ENCODE assay signal across 25 mouse cellular contexts in genomic region chr1:36078250-36078649, GRCm38 (mm10). TPM values are rescaled to one million over a fixed set of nuclear protein-coding genes. Genes with fewer than 3 reads are reported as not detected.
A peak's percentile ranks its signal among the peaks of the same experiment; 100 is the strongest.
DNase-seq lines count a peak whose midpoint lies in the region; ATAC-seq and TF ChIP-seq lines count a peak whose summit lies in the region.
"Had no signal": no experiment of that assay in that cellular context is flagged by ENCODE, and none has a peak within 500 bp of the region (broad histone marks: within the 10 kb centered on the region; RNA-seq: fewer than 3 reads in every experiment).

No protein-coding gene starts in this region.

- H3K27ac ChIP-seq in hindbrain, embryonic 10.5 days: peak overlapping the region; percentile 69; the same call in 1 of the 2 replicates
- no peak overlapping the region for H3K27ac ChIP-seq in hindbrain, postnatal 0 days
- H3K27ac ChIP-seq in kidney, postnatal 0 days: peak overlapping the region; percentile 85
- peak overlapping the region; percentile 63 for H3K27ac ChIP-seq in midbrain, embryonic 10.5 days (replicated peaks)
- H3K27ac ChIP-seq in midbrain, embryonic 16.5 days (ENCODE audit: low read length): no peak overlapping the region
- peak overlapping the region; percentile 32; the same call in 1 of the 2 replicates for H3K27ac ChIP-seq in small intestine, adult 2 months (ENCODE audit: insufficient read depth, low read depth, low read length)
- H3K27ac ChIP-seq: forebrain, embryonic 12.5 days; limb, embryonic 10.5 days; limb, embryonic 15.5 days had no signal

- H3K27me3 ChIP-seq in hindbrain, embryonic 10.5 days (ENCODE audit: insufficient read depth, poor library complexity, severe bottlenecking): no peaks in the 10 kb centered on the region
- H3K27me3 ChIP-seq in hindbrain, postnatal 0 days (ENCODE audit: insufficient read depth, low read length): no peaks in the 10 kb centered on the region
- no peaks in the 10 kb centered on the region for H3K27me3 ChIP-seq in kidney, postnatal 0 days (ENCODE audit: insufficient read depth, low read length)
- H3K27me3 ChIP-seq in midbrain, embryonic 10.5 days (ENCODE audit: low read depth, poor library complexity, severe bottlenecking): no peaks in the 10 kb centered on the region
- no peaks in the 10 kb centered on the region for H3K27me3 ChIP-seq in midbrain, embryonic 16.5 days (ENCODE audit: control insufficient read depth, insufficient read depth, low read depth, low read length)
- no peaks in the 10 kb centered on the region for H3K27me3 ChIP-seq in small intestine, adult 2 months (ENCODE audit: control insufficient read depth, insufficient read depth, low read length)
- H3K27me3 ChIP-seq: forebrain, embryonic 12.5 days; limb, embryonic 15.5 days had no signal

- no peak for TF ChIP-seq POLR2A in small intestine, adult 2 months (IDR thresholded peaks at IDR 0.05; ENCODE audit: low read depth, low read length)

- no peak for TF ChIP-seq CTCF in hindbrain, postnatal 0 days (IDR thresholded peaks at IDR 0.05; ENCODE audit: low read depth)
- TF ChIP-seq CTCF in kidney, postnatal 0 days (IDR thresholded peaks at IDR 0.05; ENCODE audit: low read depth): no peak
- no peak for TF ChIP-seq CTCF in small intestine, adult 2 months (IDR thresholded peaks at IDR 0.05; ENCODE audit: extremely low read depth, insufficient read length, insufficient replicate concordance, low read depth, low read length)

- peaks cover 45% of the 10 kb centered on the region for H3K4me1 ChIP-seq in hindbrain, embryonic 10.5 days (replicated peaks)
- peaks cover 23% of the 10 kb centered on the region for H3K4me1 ChIP-seq in hindbrain, postnatal 0 days (ENCODE audit: insufficient read depth, low read length)
- peaks cover 79% of the 10 kb centered on the region for H3K4me1 ChIP-seq in kidney, postnatal 0 days (replicated peaks; ENCODE audit: insufficient read depth, low read length)
- H3K4me1 ChIP-seq in midbrain, embryonic 10.5 days: peaks cover 53% of the 10 kb centered on the region
- peaks cover 41% of the 10 kb centered on the region for H3K4me1 ChIP-seq in midbrain, embryonic 16.5 days (ENCODE audit: control insufficient read depth, insufficient read depth, low read length)
- H3K4me1 ChIP-seq in small intestine, adult 2 months (ENCODE audit: control insufficient read depth, insufficient read depth, insufficient read length, low read length): peaks cover 74% of the 10 kb centered on the region

- H3K4me3 ChIP-seq in hindbrain, embryonic 10.5 days: no peak overlapping the region
- H3K4me3 ChIP-seq in hindbrain, postnatal 0 days (ENCODE audit: low read length): no peak overlapping the region
- no peak overlapping the region for H3K4me3 ChIP-seq in kidney, postnatal 0 days (replicated peaks; ENCODE audit: low read depth, low read length)
- H3K4me3 ChIP-seq in midbrain, embryonic 10.5 days: no peak overlapping the region
- no peak overlapping the region for H3K4me3 ChIP-seq in midbrain, embryonic 16.5 days (ENCODE audit: low read depth, low read length)
- no peak overlapping the region for H3K4me3 ChIP-seq in small intestine, adult 2 months (ENCODE audit: low read depth, low read length)
- H3K4me3 ChIP-seq: erythroblast, embryonic 14.5 days; forebrain, embryonic 12.5 days; limb, embryonic 10.5 days; limb, embryonic 15.5 days had no signal

- no peaks in the 10 kb centered on the region for H3K9me3 ChIP-seq in hindbrain, embryonic 10.5 days
- H3K9me3 ChIP-seq in hindbrain, postnatal 0 days (ENCODE audit: low read length): no peaks in the 10 kb centered on the region
- H3K9me3 ChIP-seq in kidney, postnatal 0 days (replicated peaks; ENCODE audit: low read length): no peaks in the 10 kb centered on the region
- no peaks in the 10 kb centered on the region for H3K9me3 ChIP-seq in midbrain, embryonic 10.5 days (replicated peaks)
- no peaks in the 10 kb centered on the region for H3K9me3 ChIP-seq in midbrain, embryonic 16.5 days (replicated peaks; ENCODE audit: control insufficient read depth, low read length, poor library complexity, severe bottlenecking)
- H3K9me3 ChIP-seq: forebrain, embryonic 12.5 days; G1E; limb, embryonic 10.5 days; limb, embryonic 15.5 days had no signal

- no peak for ATAC-seq in hindbrain, postnatal 0 days
- ATAC-seq in kidney, postnatal 0 days (replicated peaks; ENCODE audit: low FRiP score, low read depth): no peak
- ATAC-seq in midbrain, embryonic 16.5 days: no peak
- ATAC-seq: hindbrain, embryonic 16.5 days had no signal

- no peak for DNase-seq in hindbrain, embryonic 10.5 days (ENCODE audit: low spot score)
- DNase-seq in hindbrain, postnatal 0 days (ENCODE audit: low spot score): no peak
- DNase-seq in kidney, postnatal 0 days (ENCODE audit: low spot score): no peak
- DNase-seq in kidney, postnatal 4 days: no peak
- no peak for DNase-seq in midbrain, embryonic 10.5 days (ENCODE audit: low spot score)
- DNase-seq in layer of hippocampus, adult 9-10 months (ENCODE audit: low spot score): no peak
- DNase-seq: adrenal gland, adult 8-10 months; cerebellum, postnatal 14 days; gastrocnemius, postnatal 14 days; heart, postnatal 14 days; kidney, adult 11 months; kidney, postnatal 36 days; layer of hippocampus, adult 9-11 months; lung, embryonic 14.5 days; lung, postnatal 14 days; midbrain, embryonic 14.5 days; thymus, postnatal 14 days had no signal

- 90% methylated on average over 1 of the region's 1 CpGs for WGBS in hindbrain, embryonic 10.5 days
- 75% methylated on average over 1 of the region's 1 CpGs for WGBS in hindbrain, postnatal 0 days
- 87% methylated on average over 1 of the region's 1 CpGs for WGBS in kidney, postnatal 0 days
- WGBS in midbrain, embryonic 10.5 days: 94% methylated on average over 1 of the region's 1 CpGs
- 95% methylated on average over 1 of the region's 1 CpGs for WGBS in midbrain, embryonic 16.5 days
- WGBS in small intestine, adult 2 months: 83% methylated on average over 1 of the region's 1 CpGs

- H3K9ac ChIP-seq in hindbrain, postnatal 0 days (replicated peaks; ENCODE audit: low read length): no peak overlapping the region
- no peak overlapping the region for H3K9ac ChIP-seq in kidney, postnatal 0 days (ENCODE audit: low read depth, low read length)
- no peak overlapping the region for H3K9ac ChIP-seq in midbrain, embryonic 16.5 days (ENCODE audit: low read depth, low read length)
- H3K9ac ChIP-seq: forebrain, embryonic 12.5 days; limb, embryonic 15.5 days; lung, embryonic 14.5 days had no signal

- peaks cover 92% of the 10 kb centered on the region for H3K36me3 ChIP-seq in hindbrain, embryonic 10.5 days
- no peaks in the 10 kb centered on the region for H3K36me3 ChIP-seq in hindbrain, postnatal 0 days (ENCODE audit: insufficient read depth, low read length)
- H3K36me3 ChIP-seq in kidney, postnatal 0 days (ENCODE audit: insufficient read depth, low read length): 0 out of 2 replicates have a peak, but pooled peaks cover 3% of the 10 kb centered on the region
- H3K36me3 ChIP-seq in midbrain, embryonic 10.5 days: peaks cover 98% of the 10 kb centered on the region
- H3K36me3 ChIP-seq in midbrain, embryonic 16.5 days (ENCODE audit: control insufficient read depth, insufficient read depth, low read length): no peaks in the 10 kb centered on the region
- peaks cover 23% of the 10 kb centered on the region for H3K36me3 ChIP-seq in small intestine, adult 2 months (ENCODE audit: control insufficient read depth, insufficient read depth, low read length)

- no peak overlapping the region for H3K4me2 ChIP-seq in hindbrain, postnatal 0 days (ENCODE audit: low read depth, low read length)
- H3K4me2 ChIP-seq in kidney, postnatal 0 days (ENCODE audit: low read length): no peak overlapping the region
- no peak overlapping the region for H3K4me2 ChIP-seq in midbrain, embryonic 16.5 days (ENCODE audit: low read length)
- H3K4me2 ChIP-seq: forebrain, embryonic 12.5 days; limb, embryonic 15.5 days; lung, embryonic 14.5 days had no signal

RNA-seq across cellular contexts. Expression of gene Hs6st1, which starts 10.1 kb away (rescaled TPM):
- polyA plus RNA-seq in hindbrain, embryonic 10.5 days (2016; fragmentation: Nextera tagmentation; extraction: Ambion mirVana): 5.2 and 6.2 TPM in 2 replicates
- total RNA-seq in hindbrain, postnatal 0 days (2014; rRNA removed): 107 and 112 TPM in 2 replicates
- 16.9 and 19.0 TPM in 2 replicates for polyA plus RNA-seq in hindbrain, postnatal 0 days (2015; fragmentation: Nextera tagmentation; extraction: Ambion mirVana)
- 13.7 and 23.6 TPM in 2 replicates for polyA plus RNA-seq in kidney, postnatal 0 days (2015; fragmentation: Nextera tagmentation; extraction: Ambion mirVana)
- 4.9 and 5.4 TPM in 2 replicates for polyA plus RNA-seq in midbrain, embryonic 10.5 days (2016; fragmentation: Nextera tagmentation; extraction: Ambion mirVana)
- 9.4 and 10.8 TPM in 2 replicates for polyA plus RNA-seq in midbrain, embryonic 16.5 days (2015; fragmentation: Nextera tagmentation; extraction: Ambion mirVana)
- 33.9 and 53.7 TPM in 2 replicates for polyA plus RNA-seq in small intestine, adult 2 months (2012; rRNA removed)

Comparison
In these comparisons a context has a peak if more than half of its experiments do, and no peak if none do; other contexts are left out.
1. H3K27ac ChIP-seq: peak in hindbrain, embryonic 10.5 days (single experiment), kidney, postnatal 0 days (single experiment), midbrain, embryonic 10.5 days (single experiment) and small intestine, adult 2 months (single experiment); none in hindbrain, postnatal 0 days (single experiment) and midbrain, embryonic 16.5 days (single experiment).